ENCODE assay signal across 8 mouse cellular contexts in genomic region chr6:119481741-119482390, GRCm38 (mm10). TPM values are rescaled to one million over a fixed set of nuclear protein-coding genes. Genes with fewer than 3 reads are reported as not detected.
DNase-seq lines count a peak whose midpoint lies in the region; ATAC-seq and TF ChIP-seq lines count a peak whose summit lies in the region.
"Not testable (repeated sequence)": the region's sequence is repeated elsewhere in the genome, so short reads cannot be mapped to it uniquely, and the experiment has no call there.

No protein-coding gene starts in this region.

- ATAC-seq in embryonic facial prominence, embryonic 13.5 days (ENCODE audit: insufficient number of reproducible peaks, insufficient read depth, low FRiP score, low TSS enrichment, low read depth); heart, embryonic 14.5 days (ENCODE audit: insufficient number of reproducible peaks, insufficient read depth, low FRiP score, low read depth); kidney, embryonic 14.5 days (ENCODE audit: low FRiP score, low TSS enrichment); liver, embryonic 14.5 days (ENCODE audit: insufficient read depth); midbrain, embryonic 16.5 days; stomach, embryonic 16.5 days (ENCODE audit: insufficient read depth, low FRiP score): not testable (repeated sequence)

- H3K9ac ChIP-seq in embryonic facial prominence, embryonic 13.5 days = peak overlapping the region; percentile 58; the same call in 1 of the 2 replicates
- peak overlapping the region; percentile 62 for H3K9ac ChIP-seq in heart, embryonic 14.5 days (ENCODE audit: low read length)
- peak overlapping the region; percentile 28; the same call in 1 of the 2 replicates for H3K9ac ChIP-seq in kidney, embryonic 14.5 days (ENCODE audit: low read depth, low read length)
- H3K9ac ChIP-seq in liver, embryonic 14.5 days (replicated peaks) = peak overlapping the region; percentile 53; the same call in 1 of the 2 replicates
- peak overlapping the region; percentile 49 for H3K9ac ChIP-seq in midbrain, embryonic 16.5 days (ENCODE audit: low read depth, low read length)
- H3K9ac ChIP-seq in stomach, embryonic 16.5 days (ENCODE audit: low read length) = peak overlapping the region; percentile 52; the same call in 1 of the 2 replicates

- H3K4me3 ChIP-seq in embryonic facial prominence, embryonic 13.5 days = peak overlapping the region; percentile 38
- peak overlapping the region; percentile 33 to 86 for H3K4me3 ChIP-seq in heart, embryonic 14.5 days (ENCODE audit: control insufficient read depth in 1 of 2, insufficient read depth in 1 of 2, low read depth in 1 of 2, low read length in 2 of 2)
- peak overlapping the region; percentile 86 for H3K4me3 ChIP-seq in kidney, embryonic 14.5 days (ENCODE audit: low read length)
- H3K4me3 ChIP-seq in liver, embryonic 14.5 days (ENCODE audit: insufficient read depth in 1 of 2, low read depth in 2 of 2, low read length in 2 of 2) = peak overlapping the region; percentile 61 to 91
- H3K4me3 ChIP-seq in midbrain, embryonic 16.5 days (ENCODE audit: low read depth, low read length) = peak overlapping the region; percentile 38
- peak overlapping the region; percentile 43 for H3K4me3 ChIP-seq in stomach, embryonic 16.5 days (replicated peaks; ENCODE audit: low read length)

- not testable (repeated sequence) for H3K9me3 ChIP-seq in embryonic facial prominence, embryonic 13.5 days; heart, embryonic 14.5 days (ENCODE audit: control insufficient read depth, low read length); kidney, embryonic 14.5 days (ENCODE audit: control insufficient read depth, low read length); liver, embryonic 14.5 days (ENCODE audit: control insufficient read depth, low read length); midbrain, embryonic 16.5 days (replicated peaks; ENCODE audit: control insufficient read depth, low read length, poor library complexity, severe bottlenecking); stomach, embryonic 16.5 days (replicated peaks; ENCODE audit: control insufficient read depth, low read length)

- peaks cover 71% of the 10 kb centered on the region for H3K4me1 ChIP-seq in embryonic facial prominence, embryonic 13.5 days
- H3K4me1 ChIP-seq in heart, embryonic 14.5 days (ENCODE audit: control insufficient read depth in 2 of 2, insufficient read depth in 2 of 2, low read length in 2 of 2) = peaks cover 13 to 38% of the 10 kb centered on the region in 2 experiments
- peaks cover 42% of the 10 kb centered on the region for H3K4me1 ChIP-seq in kidney, embryonic 14.5 days (ENCODE audit: control insufficient read depth, insufficient read depth, low read length)
- H3K4me1 ChIP-seq in liver, embryonic 14.5 days (replicated peaks; ENCODE audit: control insufficient read depth in 2 of 2, insufficient read depth in 2 of 2, low read length in 1 of 2) = peaks cover 0 to 13% of the 10 kb centered on the region in 2 experiments; a peak in 3 of 4 replicates
- peaks cover 43% of the 10 kb centered on the region for H3K4me1 ChIP-seq in midbrain, embryonic 16.5 days (ENCODE audit: control insufficient read depth, insufficient read depth, low read length)
- peaks cover 39% of the 10 kb centered on the region for H3K4me1 ChIP-seq in stomach, embryonic 16.5 days (ENCODE audit: control insufficient read depth, insufficient read depth, low read length)

- not testable (repeated sequence) for H3K27ac ChIP-seq in embryonic facial prominence, embryonic 13.5 days; heart, embryonic 14.5 days (replicated peaks in 1 of 2; ENCODE audit: control insufficient read depth in 1 of 2, insufficient read depth in 1 of 2, low read depth in 2 of 2, low read length in 2 of 2); kidney, embryonic 14.5 days (ENCODE audit: low read depth, low read length); liver, embryonic 14.5 days; midbrain, embryonic 16.5 days (ENCODE audit: low read length); stomach, embryonic 16.5 days (ENCODE audit: low read length)

- H3K27me3 ChIP-seq in embryonic facial prominence, embryonic 13.5 days; heart, embryonic 14.5 days (ENCODE audit: control insufficient read depth, insufficient read depth, low read length); kidney, embryonic 14.5 days (ENCODE audit: control insufficient read depth, insufficient read depth, low read length); liver, embryonic 14.5 days (ENCODE audit: control insufficient read depth, insufficient read depth, low read length); midbrain, embryonic 16.5 days (ENCODE audit: control insufficient read depth, insufficient read depth, low read depth, low read length); stomach, embryonic 16.5 days (ENCODE audit: control insufficient read depth, insufficient read depth, low read length): not testable (repeated sequence)

- WGBS in embryonic facial prominence, embryonic 13.5 days = 1% methylated on average over 10 of the region's 10 CpGs
- 5% methylated on average over 10 of the region's 10 CpGs for WGBS in heart, embryonic 14.5 days
- 1% methylated on average over 10 of the region's 10 CpGs for WGBS in kidney, embryonic 14.5 days
- 3% methylated on average over 10 of the region's 10 CpGs for WGBS in liver, embryonic 14.5 days (ENCODE audit: insufficient replicate concordance)
- 4% methylated on average over 10 of the region's 10 CpGs for WGBS in midbrain, embryonic 16.5 days
- WGBS in stomach, embryonic 16.5 days = 7% methylated on average over 10 of the region's 10 CpGs

- not testable (repeated sequence) for TF ChIP-seq EP300 in liver, embryonic 14.5 days (IDR thresholded peaks at IDR 0.05; ENCODE audit: low read depth)

- H3K36me3 ChIP-seq in embryonic facial prominence, embryonic 13.5 days = peaks cover 32% of the 10 kb centered on the region
- peaks cover 13% of the 10 kb centered on the region for H3K36me3 ChIP-seq in heart, embryonic 14.5 days (ENCODE audit: control insufficient read depth, insufficient read depth, low read length)
- peaks cover 16% of the 10 kb centered on the region; the same call in 1 of the 2 replicates for H3K36me3 ChIP-seq in kidney, embryonic 14.5 days (ENCODE audit: control insufficient read depth, insufficient read depth, low read length)
- not testable (repeated sequence) for H3K36me3 ChIP-seq in liver, embryonic 14.5 days (replicated peaks; ENCODE audit: control insufficient read depth, insufficient read depth, low read depth); midbrain, embryonic 16.5 days (ENCODE audit: control insufficient read depth, insufficient read depth, low read length); stomach, embryonic 16.5 days (ENCODE audit: control insufficient read depth, insufficient read depth, low read length)

- TF ChIP-seq CTCF in liver, embryonic 14.5 days (IDR thresholded peaks at IDR 0.05; ENCODE audit: low read depth) = not testable (repeated sequence)

- peak overlapping the region; percentile 100 for H3K4me2 ChIP-seq in embryonic facial prominence, embryonic 13.5 days
- peak overlapping the region; percentile 97 for H3K4me2 ChIP-seq in heart, embryonic 14.5 days (ENCODE audit: low read length)
- H3K4me2 ChIP-seq in kidney, embryonic 14.5 days (replicated peaks; ENCODE audit: low read depth, low read length) = peak overlapping the region; percentile 92
- peak overlapping the region; percentile 99 for H3K4me2 ChIP-seq in liver, embryonic 14.5 days (ENCODE audit: low read depth)
- H3K4me2 ChIP-seq in midbrain, embryonic 16.5 days (ENCODE audit: low read length) = peak overlapping the region; percentile 99
- H3K4me2 ChIP-seq in stomach, embryonic 16.5 days (ENCODE audit: low read depth, low read length) = peak overlapping the region; percentile 97

- peak; percentile 51 to 53 for DNase-seq in B cell, adult 2 months
- peak; percentile 48 for DNase-seq in adipocyte (ENCODE audit: low spot score)
- DNase-seq in liver, embryonic 14.5 days (ENCODE audit: low read depth in 3 of 3, low spot score in 3 of 3) = peak in 1 of 3 experiments; percentile 30

RNA-seq across cellular contexts. Expression of gene Fbxl14, which starts 2.4 kb away (rescaled TPM):
- 3.2 and 3.8 TPM in 2 replicates for polyA plus RNA-seq in embryonic facial prominence, embryonic 13.5 days (2015; fragmentation: Nextera tagmentation; extraction: Ambion mirVana)
- 3.0 and 4.4 TPM in 2 replicates for polyA plus RNA-seq in heart, embryonic 14.5 days (2014; fragmentation: Nextera tagmentation; extraction: Ambion mirVana)
- polyA plus RNA-seq in kidney, embryonic 14.5 days (2014; fragmentation: Nextera tagmentation; extraction: Ambion mirVana) = 7.2 and 9.6 TPM in 2 replicates
- polyA plus RNA-seq in liver, embryonic 14.5 days (2012; rRNA removed) = 16.3 and 18.8 TPM in 2 replicates
- 3.7 and 3.9 TPM in 2 replicates for polyA plus RNA-seq in liver, embryonic 14.5 days (2014; fragmentation: Nextera tagmentation; extraction: Ambion mirVana)
- polyA plus RNA-seq in midbrain, embryonic 16.5 days (2015; fragmentation: Nextera tagmentation; extraction: Ambion mirVana) = 2.0 and 2.5 TPM in 2 replicates
- polyA plus RNA-seq in stomach, embryonic 16.5 days (2015; fragmentation: Nextera tagmentation; extraction: Ambion mirVana) = 3.9 and 4.3 TPM in 2 replicates
